Mouse (Mus musculus) left cerebral cortex, adult 2 months (tissue): Measurements from ENCODE around the gene Srxn1. TPM values are rescaled to one million over a fixed set of nuclear protein-coding genes. Genes with fewer than 3 reads are reported as not detected.

ENCODE experiments used
- DNase-seq, 2 experiments: peaks; one replicate each; pipeline ENCODE4 v3.0.0; 2021 to 2022; ENCODE audit warnings: low spot score in 2 of 2, mixed read lengths in 1 of 2; ENCODE audit errors: extremely low spot score in 1 of 2
- H3K27ac ChIP-seq: fragments of 200-600 bp; 2 replicates; pipeline ENCODE4 v1.8.1; 2022
- H3K4me3 ChIP-seq: fragments of 200-600 bp; 2 replicates; pipeline ENCODE4 v1.8.1; 2022
- CTCF ChIP-seq: fragments of 200-600 bp; IDR thresholded peaks from 2 replicates; pipeline ENCODE4 v1.8.1; 2022; ENCODE audit warnings: antibody characterized with exemption, mild to moderate bottlenecking, moderate library complexity
- intact Hi-C: fragments of 180-260 bp; cut with DNase I; formaldehyde crosslinking; loops from one replicate; pipeline ENCODE4 v1.15.1; 2025
- total RNA-seq, 2 experiments: library from RNA; stranded (reverse); gene quantifications; 2 replicates each; pipeline ENCODE4 v1.2.3; 2021

Gene Srxn1
- total RNA-seq, 2 experiments from 2014 or later, result 98.3 to 114 TPM

GRCm38 (mm10) chr2:152091342-152092056, 13.8 kb upstream of the Srxn1 start:
- TF ChIP-seq CTCF, result no peak
- Histone ChIP-seq H3K27ac (no peak overlapping the region), H3K4me3 (no peak overlapping the region)
- no peak for DNase-seq
- intact Hi-C loops, result no loop called here

GRCm38 (mm10) chr2:152092927-152093326, 12.4 kb upstream of the Srxn1 start:
- Histone ChIP-seq H3K4me3 (peak overlapping the region; percentile 36), H3K27ac (no peak overlapping the region)
- TF ChIP-seq CTCF, result no peak; the same call in 1 of the 2 replicates
- intact Hi-C loops, result no loop called here
- no peak for DNase-seq

- peak overlapping the region; percentile 21 for H3K4me3 ChIP-seq
- DNase-seq, result no peak
- TF ChIP-seq CTCF, result no peak
- intact Hi-C loops, result no loop called here
- H3K27ac ChIP-seq, result no peak overlapping the region
Measured at GRCm38 (mm10) chr2:152093356-152093792, 11.9 kb upstream of the Srxn1 start.

GRCm38 (mm10) chr2:152094856-152095545, 10.3 kb upstream of the Srxn1 start:
- DNase-seq, result no peak
- H3K4me3 ChIP-seq, result no peak overlapping the region
- no peak overlapping the region for H3K27ac ChIP-seq
- intact Hi-C loops, result no loop called here
- TF ChIP-seq CTCF, result no peak

GRCm38 (mm10) chr2:152096922-152097321, 8.4 kb upstream of the Srxn1 start:
- Histone ChIP-seq H3K27ac (no peak overlapping the region), H3K4me3 (no peak overlapping the region)
- intact Hi-C loops, result no loop called here
- no peak for DNase-seq
- TF ChIP-seq CTCF, result no peak

- Histone ChIP-seq H3K27ac (no peak overlapping the region), H3K4me3 (no peak overlapping the region)
- no peak for DNase-seq
- no peak for TF ChIP-seq CTCF
- intact Hi-C loops, result no loop called here
Measured at GRCm38 (mm10) chr2:152097916-152098315, 7.4 kb upstream of the Srxn1 start.

- H3K27ac ChIP-seq, result no peak overlapping the region
- intact Hi-C loops, result no loop called here
- no peak overlapping the region for H3K4me3 ChIP-seq
- TF ChIP-seq CTCF, result no peak
- no peak for DNase-seq
Measured at GRCm38 (mm10) chr2:152099538-152099937, 5.8 kb upstream of the Srxn1 start.

- peak; percentile 72 to 76 for DNase-seq
- Histone ChIP-seq H3K4me3 (no peak overlapping the region), H3K27ac (peak overlapping the region; percentile 84; the same call in 1 of the 2 replicates)
- TF ChIP-seq CTCF, result no peak
- intact Hi-C loops, result loop anchor here (1.0 kb wide), 1 partner anchor 29 kb away; no protein-coding TSS in a partner anchor
Measured at GRCm38 (mm10) chr2:152101761-152102160, 3.6 kb upstream of the Srxn1 start.

- Histone ChIP-seq H3K4me3 (no peak overlapping the region), H3K27ac (peak overlapping the region; percentile 84)
- no peak for DNase-seq
- intact Hi-C loops, result loop anchor here (1.0 kb wide), 1 partner anchor 28 kb away; no protein-coding TSS in a partner anchor
- no peak; the same call in 1 of the 2 replicates for TF ChIP-seq CTCF
Measured at GRCm38 (mm10) chr2:152102369-152102768, 2.9 kb upstream of the Srxn1 start.

- TF ChIP-seq CTCF, result no peak
- DNase-seq, result no peak
- Histone ChIP-seq H3K4me3 (peak overlapping the region; percentile 84), H3K27ac (peak overlapping the region; percentile 99)
- intact Hi-C loops, result loop anchor here (5.0 kb wide), 1 partner anchor 78 kb away; no protein-coding TSS in a partner anchor
Measured at GRCm38 (mm10) chr2:152104711-152105317, 502 bp upstream of the Srxn1 start.

GRCm38 (mm10) chr2:152106225-152106595, 894 bp downstream of the Srxn1 start:
- TF ChIP-seq CTCF, result no peak
- Histone ChIP-seq H3K4me3 (peak overlapping the region; percentile 84), H3K27ac (peak overlapping the region; percentile 99)
- DNase-seq, result no peak
- intact Hi-C loops, result loop anchor here (5.0 kb wide), 1 partner anchor 79 kb away; no protein-coding TSS in a partner anchor

- peak overlapping the region; percentile 84 for H3K4me3 ChIP-seq
- TF ChIP-seq CTCF, result no peak
- no peak for DNase-seq
- H3K27ac ChIP-seq, result peak overlapping the region; percentile 99; the same call in 1 of the 2 replicates
- intact Hi-C loops, result loop anchor here (5.0 kb wide), 1 partner anchor 79 kb away; no protein-coding TSS in a partner anchor
Measured at GRCm38 (mm10) chr2:152106597-152106996, 1.3 kb downstream of the Srxn1 start.
